Mouse (Mus musculus): ENCODE measurements around the gene Slc8b1. TPM values are rescaled to one million over a fixed set of nuclear protein-coding genes. Genes with fewer than 3 reads are reported as not detected.

Gene Slc8b1
- total RNA-seq, 1 experiment from 2014 or later, result 12.6 TPM

DNA sequence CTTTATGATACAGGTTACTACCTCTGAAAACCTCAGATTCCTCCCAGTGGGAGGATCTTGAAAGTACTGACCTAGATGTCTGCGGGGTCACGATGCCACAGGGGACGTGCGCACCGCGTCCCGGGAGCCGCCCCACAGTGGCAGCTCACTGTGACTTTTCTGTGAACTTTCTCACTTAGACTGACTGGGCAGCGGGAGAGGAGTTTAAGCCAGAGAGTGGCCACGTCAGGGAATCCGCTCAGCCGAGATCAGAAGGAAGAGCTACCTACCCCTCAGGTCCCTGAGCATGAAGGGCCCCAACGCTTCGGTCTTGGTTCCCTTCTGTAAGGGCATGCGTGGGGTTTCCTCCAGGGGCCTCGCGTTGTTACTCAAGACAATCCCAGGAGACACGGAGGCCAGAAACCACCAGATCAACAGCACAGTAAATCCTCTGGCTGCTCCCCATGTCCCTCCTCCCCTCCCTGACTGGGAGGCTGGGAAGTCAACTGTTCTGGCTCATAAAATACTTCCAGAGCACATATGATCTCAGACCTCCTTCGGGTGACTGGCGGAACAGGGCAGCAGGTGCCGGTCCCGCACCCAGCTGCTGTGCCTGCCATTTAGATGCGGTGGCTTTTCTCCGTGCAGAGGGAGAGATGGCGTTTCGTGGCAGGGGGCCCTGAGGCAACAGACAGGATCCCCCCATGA lies 68.4 kb downstream of the Slc8b1 start:
- ATAC-seq (ENCODE audit: extremely low read depth, insufficient number of reproducible peaks, low FRiP score, poor library complexity, severe bottlenecking), result peak; percentile 42

DNA sequence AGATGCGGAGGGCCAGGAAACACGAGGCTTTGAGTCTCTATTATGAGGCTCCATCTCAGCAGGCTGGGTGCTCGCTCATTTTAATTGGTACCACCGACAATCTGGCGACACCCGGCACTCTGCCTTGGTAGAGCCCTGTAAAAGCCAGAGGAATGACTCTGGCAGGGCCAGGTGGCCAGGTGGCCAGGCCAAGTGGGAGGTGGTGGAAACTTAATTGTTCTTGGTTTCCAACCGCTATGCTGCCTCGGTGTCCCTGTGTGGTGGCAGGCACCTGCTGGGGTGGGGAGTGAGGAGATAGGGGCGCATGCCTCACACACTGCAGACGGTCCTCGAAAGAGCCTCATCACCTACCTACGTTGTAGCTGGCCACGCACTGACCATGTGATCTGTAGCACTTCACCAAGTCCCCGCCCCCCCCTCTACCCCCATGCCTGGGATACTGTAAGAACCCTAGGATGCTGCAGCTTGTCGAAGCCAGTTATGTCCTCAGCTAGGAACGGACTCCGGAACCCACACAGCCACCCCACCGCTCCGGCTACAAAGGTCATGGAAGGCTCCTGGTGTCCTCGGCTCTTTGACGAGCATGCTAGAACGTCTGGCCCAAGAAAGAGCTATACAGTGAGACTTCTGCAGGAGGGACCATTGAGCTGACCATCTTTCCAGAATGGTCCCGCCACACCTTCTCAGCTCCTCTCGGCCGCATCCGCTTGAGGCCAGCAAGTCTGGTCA lies 69.1 kb downstream of the Slc8b1 start:
- ATAC-seq (ENCODE audit: extremely low read depth, insufficient number of reproducible peaks, low FRiP score, poor library complexity, severe bottlenecking), result no peak

DNA sequence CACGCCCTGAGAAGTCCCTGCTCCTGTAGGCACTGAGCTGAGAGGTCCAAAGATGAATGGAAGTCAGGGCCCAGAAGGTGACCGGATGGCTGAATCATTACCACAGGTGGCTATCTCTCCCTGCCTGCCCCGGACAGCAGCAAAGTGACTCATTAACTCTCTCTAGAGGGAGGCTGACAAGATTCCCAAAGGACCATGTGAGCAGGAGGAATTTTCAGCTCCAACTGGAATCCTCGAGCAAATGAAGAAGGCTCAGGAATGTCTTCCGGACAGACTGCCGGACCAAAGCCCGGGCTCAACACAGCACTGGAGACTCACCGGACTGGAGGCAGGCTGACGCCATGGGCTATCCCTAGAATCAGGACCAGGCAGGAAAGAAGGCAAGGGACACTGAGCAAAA lies 71.0 kb downstream of the Slc8b1 start:
- ATAC-seq (ENCODE audit: extremely low read depth, insufficient number of reproducible peaks, low FRiP score, poor library complexity, severe bottlenecking), result no peak

DNA sequence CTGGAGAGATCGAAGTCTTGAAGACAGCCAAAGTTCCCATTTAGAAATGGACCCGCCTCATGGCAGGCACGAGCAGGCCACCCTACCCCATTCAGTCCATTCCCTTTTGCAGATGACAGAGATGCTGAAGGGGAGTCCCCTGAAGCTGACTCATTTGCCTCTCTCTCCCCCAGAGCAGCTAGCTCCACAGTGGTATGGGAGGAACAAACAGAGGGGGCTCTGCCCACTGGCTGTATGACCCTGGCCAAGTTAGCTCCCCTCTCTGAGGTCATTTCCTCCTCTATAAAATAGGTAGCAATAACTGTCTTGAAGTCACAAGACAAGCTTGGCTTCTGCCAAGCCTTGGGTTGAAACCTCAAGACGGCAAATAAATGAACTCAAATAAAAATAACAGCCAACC lies 72.5 kb downstream of the Slc8b1 start:
- no peak for ATAC-seq (ENCODE audit: extremely low read depth, insufficient number of reproducible peaks, low FRiP score, poor library complexity, severe bottlenecking)

Other genes starting within 250 kb of the Slc8b1 start
- not detected in 2 replicates for gene Lhx5, start 79.5 kb upstream of the Slc8b1 start, total RNA-seq (2017)
- not detected in 2 replicates for gene Sdsl, start 38.4 kb upstream of the Slc8b1 start, total RNA-seq (2017)
- not detected in 2 replicates for gene Sds, start 34.6 kb upstream of the Slc8b1 start, total RNA-seq (2017)
- 5.8 and 7.0 TPM in 2 replicates for gene Plbd2, start 7.5 kb upstream of the Slc8b1 start, total RNA-seq (2017)
- 15.6 and 15.9 TPM in 2 replicates for gene Tpcn1, start 77.5 kb downstream of the Slc8b1 start, total RNA-seq (2017)
- 0.47 TPM in 1 of 2 replicates, not detected in the other for gene Iqcd, start 77.8 kb downstream of the Slc8b1 start, total RNA-seq (2017)
- 0.81 and 3.6 TPM in 2 replicates for gene Rita1, start 101.4 kb downstream of the Slc8b1 start, total RNA-seq (2017)
- 58.6 and 61.8 TPM in 2 replicates for gene Ddx54, start 101.6 kb downstream of the Slc8b1 start, total RNA-seq (2017)
- not detected in 2 replicates for gene Cfap73, start 123.1 kb downstream of the Slc8b1 start, total RNA-seq (2017)
- 4.5 and 5.4 TPM in 2 replicates for gene Rasal1, start 137.6 kb downstream of the Slc8b1 start, total RNA-seq (2017)
- 30.0 and 36.0 TPM in 2 replicates for gene Dtx1, start 200.8 kb downstream of the Slc8b1 start, total RNA-seq (2017)
- 48.7 and 57.1 TPM in 2 replicates for gene Oas2, start 238.7 kb downstream of the Slc8b1 start, total RNA-seq (2017)

Measured in neutrophil, adult 5-6 weeks (primary cell).